In the genomic region with DNA sequence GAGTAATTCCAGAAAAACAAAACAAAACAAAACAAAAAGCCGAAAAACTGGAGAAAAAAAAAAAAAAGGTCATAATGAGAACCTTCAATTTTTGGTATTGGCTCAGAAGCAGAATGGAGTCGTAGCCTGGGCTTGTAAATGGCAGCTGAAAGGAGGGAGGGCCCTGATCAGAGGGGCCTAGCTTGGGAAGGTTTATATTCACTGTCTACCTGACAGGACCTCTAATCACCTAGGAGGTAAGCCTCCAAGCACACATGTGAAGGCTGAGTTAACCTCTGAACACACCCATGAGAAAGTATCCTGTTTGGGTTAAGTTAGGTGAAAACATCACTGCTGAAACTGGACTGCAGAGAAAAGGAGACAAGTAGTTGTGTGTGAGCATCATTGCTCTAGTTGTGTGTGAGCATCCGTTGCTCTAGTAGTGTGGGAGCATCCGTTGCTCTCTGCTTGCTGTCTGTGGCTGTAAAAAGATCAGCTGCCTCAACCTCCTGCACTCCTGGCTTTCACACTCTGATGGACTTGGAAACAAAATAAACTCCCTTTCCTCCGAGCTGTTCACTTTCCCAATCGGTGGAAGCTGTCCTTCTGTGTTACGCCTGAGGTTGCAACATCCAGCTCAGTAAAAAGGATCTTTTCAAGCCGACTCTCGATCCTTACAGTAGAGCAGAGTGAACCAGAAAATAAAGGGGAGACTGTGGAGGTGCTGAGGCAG, we compare ENCODE assay signal across 25 mouse cellular contexts. TPM values are rescaled to one million over a fixed set of nuclear protein-coding genes. Genes with fewer than 3 reads are reported as not detected.
"Had no signal": no experiment of that assay in that cellular context is flagged by ENCODE, and none has a peak within 500 bp of the region (broad histone marks: within the 10 kb centered on the region; RNA-seq: fewer than 3 reads in every experiment).

No protein-coding gene starts in this region.

- H3K27ac ChIP-seq: intestine, embryonic 15.5 days; layer of hippocampus, adult 2 months; limb, embryonic 10.5 days; limb, embryonic 13.5 days; liver, embryonic 13.5 days; midbrain, embryonic 12.5 days; midbrain, embryonic 15.5 days; neural tube, embryonic 13.5 days; stomach, embryonic 15.5 days had no signal

- H3K9me3 ChIP-seq: intestine, embryonic 15.5 days; limb, embryonic 10.5 days; limb, embryonic 13.5 days; liver, embryonic 13.5 days; midbrain, embryonic 12.5 days; midbrain, embryonic 15.5 days; neural tube, embryonic 13.5 days; stomach, embryonic 15.5 days had no signal

- H3K4me2 ChIP-seq: intestine, embryonic 15.5 days; limb, embryonic 13.5 days; liver, embryonic 13.5 days; midbrain, embryonic 12.5 days; midbrain, embryonic 15.5 days; neural tube, embryonic 13.5 days; stomach, embryonic 15.5 days had no signal

- H3K27me3 ChIP-seq: intestine, embryonic 15.5 days; limb, embryonic 13.5 days; liver, embryonic 13.5 days; midbrain, embryonic 15.5 days; neural tube, embryonic 13.5 days; stomach, embryonic 15.5 days had no signal

- H3K4me1 ChIP-seq: intestine, embryonic 15.5 days; limb, embryonic 10.5 days; liver, embryonic 13.5 days; midbrain, embryonic 12.5 days; midbrain, embryonic 15.5 days; neural tube, embryonic 13.5 days; stomach, embryonic 15.5 days had no signal

- H3K36me3 ChIP-seq: intestine, embryonic 15.5 days; limb, embryonic 10.5 days; limb, embryonic 13.5 days; liver, embryonic 13.5 days; midbrain, embryonic 12.5 days; midbrain, embryonic 15.5 days; neural tube, embryonic 13.5 days; stomach, embryonic 15.5 days had no signal

- ATAC-seq: intestine, embryonic 15.5 days; midbrain, embryonic 15.5 days had no signal

- H3K4me3 ChIP-seq: intestine, embryonic 15.5 days; layer of hippocampus, adult 2 months; limb, embryonic 10.5 days; limb, embryonic 13.5 days; liver, embryonic 13.5 days; midbrain, embryonic 12.5 days; midbrain, embryonic 15.5 days; myocyte; neural tube, embryonic 13.5 days; stomach, embryonic 15.5 days had no signal

- DNase-seq: kidney, adult 11 months; kidney, postnatal 14 days; layer of hippocampus, adult 9-11 months; liver; liver, embryonic 13.5 days; lung, adult 2 months; lung, postnatal 14 days; lung, postnatal 4 days; retina, postnatal 1 day; right cerebral cortex, postnatal 25 days; spleen, adult 18-20 months; thymus, postnatal 25 days had no signal

- H3K9ac ChIP-seq: intestine, embryonic 15.5 days; limb, embryonic 13.5 days; liver, embryonic 13.5 days; midbrain, embryonic 12.5 days; midbrain, embryonic 15.5 days; neural tube, embryonic 13.5 days; stomach, embryonic 15.5 days had no signal

RNA-seq across cellular contexts. Expression of a gene that starts 6.2 kb away (rescaled TPM):
- polyA plus RNA-seq: intestine, embryonic 15.5 days; large intestine, adult 2 months; limb, embryonic 10.5 days; limb, embryonic 13.5 days; liver, embryonic 13.5 days; liver, embryonic 16.5 days; lung, adult 2 months; lung, embryonic 16.5 days; midbrain, embryonic 12.5 days; midbrain, embryonic 15.5 days; myocyte; neural tube, embryonic 13.5 days; stomach, embryonic 15.5 days had no signal

RNA-seq across cellular contexts. Expression of a gene that starts 17.8 kb away (rescaled TPM):
- polyA plus RNA-seq: intestine, embryonic 15.5 days; large intestine, adult 2 months; limb, embryonic 10.5 days; limb, embryonic 13.5 days; liver, embryonic 13.5 days; liver, embryonic 16.5 days; lung, adult 2 months; lung, embryonic 16.5 days; midbrain, embryonic 12.5 days; midbrain, embryonic 15.5 days; myocyte; neural tube, embryonic 13.5 days; stomach, embryonic 15.5 days; thymus, postnatal 0 days had no signal

RNA-seq across cellular contexts. Expression of a gene that starts 28.0 kb away (rescaled TPM):
- polyA plus RNA-seq: limb, embryonic 13.5 days; liver, embryonic 13.5 days; liver, embryonic 16.5 days; myocyte; neural tube, embryonic 13.5 days; thymus, postnatal 0 days had no signal

RNA-seq across cellular contexts. Expression of a gene that starts 46.4 kb away (rescaled TPM):
- polyA plus RNA-seq: large intestine, adult 2 months; limb, embryonic 13.5 days; liver, embryonic 13.5 days; liver, embryonic 16.5 days; lung, adult 2 months; lung, embryonic 16.5 days; midbrain, embryonic 12.5 days; midbrain, embryonic 15.5 days; neural tube, embryonic 13.5 days; stomach, embryonic 15.5 days; thymus, postnatal 0 days had no signal
